Mouse (Mus musculus): Measurements from ENCODE around the gene Golim4. TPM values are rescaled to one million over a fixed set of nuclear protein-coding genes. Genes with fewer than 3 reads are reported as not detected.

Gene Golim4
- total RNA-seq, 4 experiments from 2014 or later, result 20.8 to 27.6 (median 25.6) TPM

Other genes with a start within 250 kb of the Golim4 start
- gene Gm29133, start 208.8 kb downstream of the Golim4 start, total RNA-seq (2022), result not detected
- gene Fstl5, start 117.3 kb upstream of the Golim4 start, total RNA-seq (2022), result 10 to 100 TPM; 14.4 to 20.3 (median 16.3) TPM

Measured in left cerebral cortex, adult 8-10 months (tissue).